Mouse (Mus musculus): ENCODE data around the gene Myo5c. TPM values are rescaled to one million over a fixed set of nuclear protein-coding genes. Genes with fewer than 3 reads are reported as not detected.
A peak's percentile ranks its signal among the peaks of the same experiment; 100 is the strongest.

The Myo5c gene
- total and polyA plus RNA-seq, 2 experiments from 2014 or later: 0.22 to 0.62 TPM

GRCm38 (mm10) chr9:75282830-75283229 lies 51.0 kb downstream of the Myo5c start:
- WGBS: 8% methylated on average over 3 of the region's 3 CpGs
- DNase-seq (ENCODE audit: low spot score) (peak; percentile 82), ATAC-seq (ENCODE audit: low FRiP score) (peak; percentile 52; the same call in 1 of the 2 replicates)
- Histone ChIP-seq H3K4me1 (ENCODE audit: insufficient read depth, low read length) (no peaks in the 10 kb centered on the region), H3K36me3 (ENCODE audit: insufficient read depth, low read length) (no peaks in the 10 kb centered on the region), H3K9ac (replicated peaks; ENCODE audit: low read length, poor library complexity, severe bottlenecking) (no peak overlapping the region), H3K4me2 (ENCODE audit: low read depth, low read length, poor library complexity, severe bottlenecking) (no peak overlapping the region), H3K4me3 (ENCODE audit: low read depth, low read length) (no peak overlapping the region), H3K9me3 (ENCODE audit: low read length) (no peaks in the 10 kb centered on the region), H3K27me3 (ENCODE audit: insufficient read depth, low read length) (no peaks in the 10 kb centered on the region), H3K27ac (ENCODE audit: low read depth, low read length) (no peak overlapping the region)
- TF ChIP-seq CTCF (IDR thresholded peaks at IDR 0.05): peak; percentile 91

- Histone ChIP-seq H3K9ac (replicated peaks; ENCODE audit: low read length, poor library complexity, severe bottlenecking) (no peak overlapping the region), H3K4me2 (ENCODE audit: low read depth, low read length, poor library complexity, severe bottlenecking) (no peak overlapping the region), H3K4me1 (ENCODE audit: insufficient read depth, low read length) (no peaks in the 10 kb centered on the region), H3K27me3 (ENCODE audit: insufficient read depth, low read length) (no peaks in the 10 kb centered on the region), H3K36me3 (ENCODE audit: insufficient read depth, low read length) (no peaks in the 10 kb centered on the region), H3K9me3 (ENCODE audit: low read length) (no peaks in the 10 kb centered on the region), H3K27ac (ENCODE audit: low read depth, low read length) (no peak overlapping the region), H3K4me3 (ENCODE audit: low read depth, low read length) (no peak overlapping the region)
- DNase-seq (ENCODE audit: low spot score): no peak
- 80% methylated on average over 8 of the region's 8 CpGs for WGBS
- no peak for ATAC-seq (ENCODE audit: low FRiP score)
- no peak for TF ChIP-seq CTCF (IDR thresholded peaks at IDR 0.05)
These were observed 51.8 kb downstream of the Myo5c start for GRCm38 (mm10) chr9:75283636-75284035.

GRCm38 (mm10) chr9:75285363-75285762 lies 53.5 kb downstream of the Myo5c start:
- no peak for ATAC-seq (ENCODE audit: low FRiP score)
- DNase-seq (ENCODE audit: low spot score): no peak

GRCm38 (mm10) chr9:75287636-75288035 lies 55.8 kb downstream of the Myo5c start:
- no peaks in the 10 kb centered on the region for H3K36me3 ChIP-seq (ENCODE audit: insufficient read depth, low read length)
- no peak overlapping the region for H3K27ac ChIP-seq (ENCODE audit: low read depth, low read length)
- DNase-seq (ENCODE audit: low spot score): no peak
- no peak for ATAC-seq (ENCODE audit: low FRiP score)
- no peaks in the 10 kb centered on the region for H3K27me3 ChIP-seq (ENCODE audit: insufficient read depth, low read length)
- no peak for TF ChIP-seq CTCF (IDR thresholded peaks at IDR 0.05)
- H3K9ac ChIP-seq (replicated peaks; ENCODE audit: low read length, poor library complexity, severe bottlenecking): no peak overlapping the region
- 58% methylated on average over 6 of the region's 6 CpGs for WGBS
- no peak overlapping the region for H3K4me3 ChIP-seq (ENCODE audit: low read depth, low read length)
- H3K9me3 ChIP-seq (ENCODE audit: low read length): no peaks in the 10 kb centered on the region
- H3K4me1 ChIP-seq (ENCODE audit: insufficient read depth, low read length): no peaks in the 10 kb centered on the region
- no peak overlapping the region for H3K4me2 ChIP-seq (ENCODE audit: low read depth, low read length, poor library complexity, severe bottlenecking)

More at GRCm38 (mm10) chr9:75285363-75285762, 53.5 kb downstream of the Myo5c start:
- H3K9ac ChIP-seq (replicated peaks; ENCODE audit: low read length, poor library complexity, severe bottlenecking): no peak overlapping the region
- no peaks in the 10 kb centered on the region for H3K36me3 ChIP-seq (ENCODE audit: insufficient read depth, low read length)
- H3K27me3 ChIP-seq (ENCODE audit: insufficient read depth, low read length): no peaks in the 10 kb centered on the region
- H3K27ac ChIP-seq (ENCODE audit: low read depth, low read length): no peak overlapping the region
- no peak for TF ChIP-seq CTCF (IDR thresholded peaks at IDR 0.05)
- H3K4me2 ChIP-seq (ENCODE audit: low read depth, low read length, poor library complexity, severe bottlenecking): no peak overlapping the region
- H3K4me3 ChIP-seq (ENCODE audit: low read depth, low read length): no peak overlapping the region
- 81% methylated on average over 6 of the region's 6 CpGs for WGBS
- H3K9me3 ChIP-seq (ENCODE audit: low read length): no peaks in the 10 kb centered on the region
- H3K4me1 ChIP-seq (ENCODE audit: insufficient read depth, low read length): no peaks in the 10 kb centered on the region

GRCm38 (mm10) chr9:75289545-75289944 lies 57.7 kb downstream of the Myo5c start:
- H3K9ac ChIP-seq (replicated peaks; ENCODE audit: low read length, poor library complexity, severe bottlenecking): no peak overlapping the region
- H3K4me3 ChIP-seq (ENCODE audit: low read depth, low read length): no peak overlapping the region
- H3K9me3 ChIP-seq (ENCODE audit: low read length): no peaks in the 10 kb centered on the region
- TF ChIP-seq CTCF (IDR thresholded peaks at IDR 0.05): peak; percentile 28
- H3K4me2 ChIP-seq (ENCODE audit: low read depth, low read length, poor library complexity, severe bottlenecking): no peak overlapping the region
- ATAC-seq (ENCODE audit: low FRiP score) (no peak), DNase-seq (ENCODE audit: low spot score) (no peak)
- no peak overlapping the region for H3K27ac ChIP-seq (ENCODE audit: low read depth, low read length)
- H3K4me1 ChIP-seq (ENCODE audit: insufficient read depth, low read length): no peaks in the 10 kb centered on the region
- 48% methylated on average over 4 of the region's 4 CpGs for WGBS
- H3K36me3 ChIP-seq (ENCODE audit: insufficient read depth, low read length): no peaks in the 10 kb centered on the region
- H3K27me3 ChIP-seq (ENCODE audit: insufficient read depth, low read length): no peaks in the 10 kb centered on the region

GRCm38 (mm10) chr9:75299342-75299741 lies 67.5 kb downstream of the Myo5c start:
- H3K9me3 ChIP-seq (ENCODE audit: low read length): no peaks in the 10 kb centered on the region
- ATAC-seq (ENCODE audit: low FRiP score) (no peak), DNase-seq (ENCODE audit: low spot score) (peak; percentile 12)
- no peaks in the 10 kb centered on the region for H3K36me3 ChIP-seq (ENCODE audit: insufficient read depth, low read length)
- 84% methylated on average over 2 of the region's 2 CpGs for WGBS
- H3K4me3 ChIP-seq (ENCODE audit: low read depth, low read length): no peak overlapping the region
- H3K4me2 ChIP-seq (ENCODE audit: low read depth, low read length, poor library complexity, severe bottlenecking): no peak overlapping the region
- H3K9ac ChIP-seq (replicated peaks; ENCODE audit: low read length, poor library complexity, severe bottlenecking): no peak overlapping the region
- no peaks in the 10 kb centered on the region for H3K27me3 ChIP-seq (ENCODE audit: insufficient read depth, low read length)
- no peak overlapping the region for H3K27ac ChIP-seq (ENCODE audit: low read depth, low read length)
- TF ChIP-seq CTCF (IDR thresholded peaks at IDR 0.05): peak; percentile 53
- H3K4me1 ChIP-seq (ENCODE audit: insufficient read depth, low read length): no peaks in the 10 kb centered on the region

Data from midbrain, postnatal 0 days (tissue).